Mouse (Mus musculus) cerebral cortex, adult 2 months (tissue): ENCODE data around the gene Chst4.

Experiments
- WGBS: fragments of 180-500 bp; shearing (Covaris S2); methylation state at CpG from one replicate; pipeline ENCODE4 v1.1.7; 2018; 5-methylcytosine and 5-hydroxymethylcytosine counted together

Gene Chst4

DNA sequence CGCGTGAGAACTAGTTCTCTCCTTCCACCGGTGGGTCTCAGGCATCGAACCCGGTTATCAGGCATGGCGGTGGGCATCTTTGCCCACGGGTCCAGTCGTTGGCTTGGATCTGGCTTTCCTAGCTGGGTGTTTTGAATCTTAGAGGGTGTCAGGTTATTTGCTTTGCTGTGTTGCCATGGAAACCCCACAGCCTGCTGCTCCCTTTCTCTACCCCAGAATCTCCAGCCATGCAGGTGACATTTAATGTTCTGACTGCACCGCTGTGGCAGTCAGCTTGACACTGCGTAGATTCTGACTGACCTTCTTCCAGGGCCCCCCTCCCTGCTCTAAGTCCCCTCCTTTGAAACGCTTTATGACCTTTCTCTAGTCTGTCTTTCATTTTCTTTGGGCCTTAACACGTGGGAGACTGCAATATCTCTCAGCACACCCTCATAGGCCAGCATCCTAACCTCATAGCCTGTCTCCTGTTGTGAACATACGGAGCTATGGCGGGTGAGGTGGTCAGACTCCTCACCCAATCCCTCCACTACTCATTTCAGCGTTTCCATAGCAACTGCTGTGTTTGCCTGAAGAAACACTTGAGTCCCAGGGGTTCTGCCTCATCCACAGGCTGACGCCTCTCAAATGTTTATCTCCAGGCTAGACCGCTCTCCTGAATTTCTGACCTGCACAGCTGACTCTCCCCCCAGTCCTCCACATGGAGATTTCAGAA is 33.1 kb downstream of the Chst4 start:
- WGBS, result 52% methylated on average over 17 of the region's 17 CpGs

GRCm38 (mm10) chr8:110004300-110004699 is 35.2 kb downstream of the Chst4 start:
- WGBS, result 84% methylated on average over 5 of the region's 5 CpGs

- 50% methylated on average over 9 of the region's 9 CpGs for WGBS
Measured at GRCm38 (mm10) chr8:110002953-110003352, 36.6 kb downstream of the Chst4 start.

- 89% methylated on average over 10 of the region's 10 CpGs for WGBS
Measured at GRCm38 (mm10) chr8:109999974-110000373, 39.6 kb downstream of the Chst4 start.

DNA sequence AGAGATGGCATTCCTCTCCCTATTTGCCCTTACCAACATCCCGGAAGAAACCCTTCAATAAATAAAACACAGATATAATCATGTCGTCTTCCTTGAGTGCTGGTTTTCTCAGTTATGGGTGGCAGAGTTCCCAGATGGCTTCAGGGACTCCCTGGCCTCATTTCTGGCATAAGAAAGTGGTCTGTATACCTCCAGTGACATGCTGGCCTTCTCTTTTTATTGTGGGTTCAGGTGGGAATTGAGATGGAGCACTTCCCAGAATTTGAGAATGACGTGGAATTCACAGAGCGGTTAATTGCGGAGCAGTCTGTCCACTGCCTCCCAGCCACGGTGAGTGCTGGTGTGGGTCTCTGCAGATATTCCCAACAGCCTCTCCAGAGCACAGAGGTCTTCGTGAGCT is 41.5 kb downstream of the Chst4 start:
- WGBS, result 78% methylated on average over 7 of the region's 7 CpGs

DNA sequence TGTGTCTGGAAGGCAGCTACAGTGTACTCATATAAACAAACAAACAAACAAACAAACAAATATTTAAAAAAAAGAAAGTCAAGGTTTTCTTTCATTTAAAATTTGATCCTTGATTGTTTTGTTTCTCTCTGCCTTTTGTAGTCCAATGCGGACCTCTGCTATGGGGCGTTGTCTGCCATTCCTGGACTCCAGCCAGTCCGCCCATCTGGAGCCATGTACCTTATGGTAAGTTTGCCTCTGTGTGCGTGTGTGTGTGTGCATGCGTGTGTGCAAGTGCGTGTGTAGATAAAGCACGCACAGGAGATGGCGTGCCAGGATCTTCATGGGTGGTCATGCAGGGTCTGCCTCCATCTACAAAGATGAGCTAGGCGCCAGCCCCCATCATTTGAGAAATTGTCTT is 42.2 kb downstream of the Chst4 start:
- 87% methylated on average over 9 of the region's 9 CpGs for WGBS

DNA sequence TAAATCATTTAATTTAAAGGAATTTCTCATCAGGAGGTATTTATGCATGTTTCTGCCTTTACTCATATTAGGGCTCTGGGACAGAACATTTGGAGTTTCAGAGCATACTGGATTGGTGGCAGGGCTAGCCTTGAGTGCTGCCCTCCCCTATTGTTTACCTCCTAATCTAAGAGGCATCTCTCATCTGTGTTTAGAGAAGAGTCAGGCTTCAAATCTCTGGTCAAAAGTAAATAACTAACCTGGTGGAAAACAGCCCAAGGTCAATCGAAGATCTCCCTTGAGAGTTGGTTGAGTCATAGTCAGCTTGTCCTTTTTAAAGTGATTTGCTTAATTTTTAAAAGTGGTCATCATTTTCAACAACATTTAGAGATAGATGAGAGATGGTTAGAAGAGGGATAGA is 46.6 kb downstream of the Chst4 start:
- WGBS, result 80% methylated on average over 1 of the region's 1 CpGs

GRCm38 (mm10) chr8:109992166-109992565 is 47.4 kb downstream of the Chst4 start:
- 69% methylated on average over 5 of the region's 5 CpGs for WGBS

GRCm38 (mm10) chr8:109990224-109990623 is 49.3 kb downstream of the Chst4 start, which contains the start of gene Tat:
TSS of gene Tat (plus strand) at chr8:109990437.
- 78% methylated on average over 8 of the region's 8 CpGs for WGBS

DNA sequence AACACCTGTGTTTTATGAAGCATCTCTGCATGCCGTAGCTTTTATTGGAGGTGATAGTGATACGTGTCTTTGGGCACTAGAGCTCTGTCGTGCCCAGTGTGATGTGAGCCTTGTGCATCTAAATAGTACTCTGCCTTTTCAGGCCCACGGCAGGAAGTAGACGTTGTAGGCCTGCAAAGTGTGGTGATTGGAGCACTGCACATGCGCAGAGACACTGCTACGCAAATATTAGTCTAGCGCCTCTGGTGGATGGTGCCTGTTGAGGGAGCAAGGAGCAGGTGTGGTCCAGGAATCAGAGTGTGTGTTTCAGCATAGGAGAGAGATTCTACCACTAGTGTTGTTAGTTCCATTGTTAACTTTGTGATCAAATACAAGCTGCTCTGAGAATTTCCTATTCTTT is 50.4 kb downstream of the Chst4 start:
- WGBS, result 91% methylated on average over 8 of the region's 8 CpGs

DNA sequence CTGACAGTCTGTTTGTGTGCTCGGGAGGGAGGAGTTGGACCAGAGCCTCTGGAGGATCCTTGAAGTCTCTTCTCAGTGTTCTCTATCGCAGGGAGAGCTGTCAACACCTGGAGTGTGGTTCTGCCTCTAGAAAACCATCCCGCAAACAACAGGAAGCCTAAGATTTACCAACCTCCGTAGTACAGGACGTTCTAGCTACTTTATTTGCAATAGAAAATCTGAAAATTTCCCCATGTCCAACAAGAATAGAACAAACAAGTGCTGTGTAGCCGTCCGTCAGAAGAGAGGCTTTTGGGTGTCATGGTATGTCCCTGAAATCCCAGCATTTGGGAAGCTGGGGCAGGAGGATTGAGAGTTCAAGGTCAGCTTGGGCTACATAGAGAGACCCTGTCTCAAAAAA is 51.8 kb downstream of the Chst4 start:
- 83% methylated on average over 7 of the region's 7 CpGs for WGBS

DNA sequence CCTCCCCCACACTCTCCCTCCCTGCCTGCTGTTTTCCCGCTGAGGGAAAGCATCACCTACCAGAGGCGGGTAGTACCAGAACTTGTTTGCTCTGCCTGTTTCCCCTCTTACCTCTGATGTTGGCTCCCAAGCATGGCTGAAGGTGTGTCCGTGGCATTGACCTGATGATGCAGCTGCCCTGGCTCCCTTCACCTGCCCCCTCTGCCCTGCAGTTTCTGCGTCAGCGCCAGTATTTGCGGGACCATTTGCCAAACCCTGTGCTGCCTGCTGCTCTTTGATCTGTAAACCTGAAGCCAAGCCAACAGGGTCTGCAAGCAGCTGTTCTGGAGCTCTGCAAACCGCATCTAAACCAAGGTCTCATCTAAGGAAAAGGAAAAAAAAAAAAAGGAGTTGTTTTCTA is 53.2 kb downstream of the Chst4 start:
- WGBS, result 56% methylated on average over 7 of the region's 7 CpGs

DNA sequence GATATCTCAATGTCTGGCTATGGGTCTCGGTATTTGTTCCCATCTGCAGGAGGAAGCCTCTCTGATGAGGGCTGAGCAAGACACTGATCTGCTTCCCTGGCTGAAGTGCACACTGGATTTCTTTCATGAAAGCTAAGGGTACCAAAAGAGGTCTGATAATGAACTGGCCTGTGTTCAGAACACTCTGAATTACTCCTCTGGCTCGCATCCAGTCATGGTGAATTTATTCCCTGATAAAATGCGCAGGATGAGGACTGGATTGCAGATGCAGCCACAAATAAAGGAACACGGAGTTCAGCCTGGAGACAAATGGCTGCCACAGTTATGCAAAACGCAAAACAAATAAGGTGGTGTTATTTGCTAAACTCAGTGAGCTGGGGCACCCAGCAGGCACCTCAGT is 55.6 kb downstream of the Chst4 start:
- WGBS, result 56% methylated on average over 5 of the region's 5 CpGs

GRCm38 (mm10) chr8:109982386-109983105 is 57.0 kb downstream of the Chst4 start:
- 72% methylated on average over 15 of the region's 15 CpGs for WGBS

- WGBS, result 75% methylated on average over 6 of the region's 6 CpGs
Measured at GRCm38 (mm10) chr8:109979339-109979738, 60.2 kb downstream of the Chst4 start.
